Mouse (Mus musculus) embryonic facial prominence, embryonic 14.5 days (tissue): ENCODE results near the gene Igtp. TPM values are rescaled to one million over a fixed set of nuclear protein-coding genes. Genes with fewer than 3 reads are reported as not detected.
"Not testable (repeated sequence)": the region's sequence is repeated elsewhere in the genome, so short reads cannot be mapped to it uniquely, and the experiment has no call there.

Experiments
- ATAC-seq: fragments of 200-750 bp; cut with Nextera tagmentation; 2 replicates; pipeline ENCODE4 v1.8.0; 2017; ENCODE audit warnings: low read depth, moderate number of reproducible peaks, moderate TSS enrichment
- DNase-seq: peaks from one replicate; pipeline ENCODE4 v3.0.0-alpha.2; 2015; ENCODE audit warnings: low spot score
- H3K27ac ChIP-seq: fragments of 300-500 bp; sonication (generic); replicated peaks from 2 replicates; pipeline ENCODE4 v1.5.1; 2014; ENCODE audit warnings: low read depth, mild to moderate bottlenecking, low read length, moderate library complexity
- H3K27me3 ChIP-seq: fragments of 300-500 bp; sonication (generic); replicated peaks from 2 replicates; pipeline ENCODE4 v1.6.1; 2014; ENCODE audit warnings: low read length; ENCODE audit not compliant: control insufficient read depth, insufficient read depth
- H3K36me3 ChIP-seq: fragments of 300-500 bp; sonication (generic); 2 replicates; pipeline ENCODE4 v1.6.1; 2014; ENCODE audit warnings: low read length, mixed read lengths; ENCODE audit not compliant: control insufficient read depth, insufficient read depth
- H3K4me1 ChIP-seq: fragments of 300-500 bp; sonication (generic); 2 replicates; pipeline ENCODE4 v1.6.1; 2014; ENCODE audit warnings: antibody characterized with exemption, low read length; ENCODE audit not compliant: control insufficient read depth, insufficient read depth
- H3K4me2 ChIP-seq: fragments of 300-500 bp; sonication (generic); 2 replicates; pipeline ENCODE4 v1.6.1; 2014; ENCODE audit warnings: low read depth, mild to moderate bottlenecking, low read length, moderate library complexity, mixed read lengths
- H3K4me3 ChIP-seq: fragments of 300-500 bp; sonication (generic); 2 replicates; pipeline ENCODE4 v1.5.1; 2014; ENCODE audit warnings: low read depth, mild to moderate bottlenecking, low read length
- H3K9ac ChIP-seq: fragments of 300-500 bp; sonication (generic); 2 replicates; pipeline ENCODE4 v1.6.1; 2014; ENCODE audit warnings: low read depth, mild to moderate bottlenecking, low read length, moderate library complexity, mixed read lengths
- H3K9me3 ChIP-seq: fragments of 300-500 bp; sonication (generic); 2 replicates; pipeline ENCODE4 v1.6.1; 2016; ENCODE audit warnings: low read length; ENCODE audit not compliant: control insufficient read depth
- WGBS: fragments of 180-500 bp; shearing (Covaris S2); extraction: QIAGEN DNeasy Blood & Tissue Kit; methylation state at CpG from one replicate; pipeline ENCODE4 v1.1.7; 2014; 5-methylcytosine and 5-hydroxymethylcytosine counted together
- polyA plus RNA-seq: library from polyadenylated mRNA; unstranded; fragments of >200 nt; fragmentation: Nextera tagmentation; extraction: Ambion mirVana; gene quantifications from 2 replicates; pipeline ENCODE4 v1.2.1, GENCODE M21; 2014

Gene Igtp
- 10.5 and 16.7 TPM in 2 replicates for polyA plus RNA-seq

DNA sequence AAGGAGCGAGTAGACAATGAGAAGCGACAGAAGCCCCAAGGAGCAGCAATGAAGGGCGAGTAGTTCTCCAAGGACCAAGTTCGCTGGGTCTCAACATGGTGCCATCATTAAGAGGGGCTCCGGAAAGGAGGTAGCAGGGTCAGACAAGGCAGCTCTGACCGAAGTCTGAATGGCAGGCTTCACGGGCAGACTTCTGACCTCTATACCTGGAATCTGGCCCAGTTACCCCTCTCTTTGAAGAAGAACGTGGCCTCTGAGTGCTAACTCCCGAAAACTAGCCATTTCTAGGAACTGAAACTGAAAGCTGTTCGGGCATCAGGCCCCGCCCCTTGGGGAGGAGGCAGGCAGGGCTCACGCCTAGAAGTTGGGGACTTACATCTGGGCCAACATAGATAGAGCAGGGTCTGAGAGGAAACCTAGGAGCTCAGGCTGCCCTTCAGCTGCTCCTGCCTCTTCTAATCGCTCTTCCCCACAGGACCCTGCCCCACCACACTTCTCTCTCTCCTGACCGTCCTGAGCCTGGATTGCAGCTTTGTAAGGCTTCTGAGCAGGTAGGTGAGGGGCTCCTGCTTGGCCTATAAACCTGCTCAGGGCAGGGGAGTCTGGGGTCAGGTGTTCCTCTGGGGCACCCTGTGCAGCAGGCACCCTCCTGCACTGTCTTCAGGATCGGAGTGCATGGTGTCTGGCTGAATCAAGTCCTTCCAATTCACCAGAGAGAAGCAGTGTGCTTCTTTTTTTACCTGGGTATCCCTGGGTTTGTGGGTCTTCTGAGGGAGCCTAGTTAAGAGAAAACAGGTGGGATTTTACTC, at the start of gene Igtp, which contains the start of gene Irgm2:
Gene Igtp (plus strand): TSS at position 328 of the 809 bp plus-strand sequence.
Gene Irgm2 (plus strand): TSS at position 390 of the 809 bp plus-strand sequence.
- ATAC-seq: peak; percentile 86
- not testable (repeated sequence) for H3K27ac ChIP-seq

DNA sequence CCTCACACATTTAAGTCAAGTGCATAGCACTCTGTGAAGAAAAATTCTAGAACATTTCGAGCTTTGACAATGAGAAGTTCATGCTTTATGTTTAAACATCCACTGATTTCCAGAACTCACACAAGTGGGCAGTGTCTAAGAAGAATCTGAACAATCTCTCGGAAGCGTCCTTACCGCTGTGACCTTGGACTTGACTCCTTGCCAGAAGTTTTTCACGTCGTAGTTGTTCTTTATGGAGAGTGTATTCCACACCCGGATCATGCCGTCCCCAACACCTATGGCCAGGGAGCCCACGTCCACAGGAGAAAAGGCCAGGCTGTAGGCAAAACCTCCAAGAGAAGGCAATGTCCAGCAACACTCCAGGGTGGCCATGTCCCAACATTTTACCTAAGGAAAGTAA, 43.9 kb upstream of the Igtp start:
- Histone ChIP-seq H3K36me3 (peaks cover 81% of the 10 kb centered on the region), H3K27me3 (no peaks in the 10 kb centered on the region), H3K27ac (no peak overlapping the region), H3K9me3 (no peaks in the 10 kb centered on the region), H3K4me3 (no peak overlapping the region), H3K4me1 (no peaks in the 10 kb centered on the region), H3K9ac (no peak overlapping the region), H3K4me2 (no peak overlapping the region)
- 93% methylated on average over 9 of the region's 9 CpGs for WGBS
- no peak for ATAC-seq
- no peak for DNase-seq

More for the DNA sequence above, at the start of gene Igtp, which contains the start of gene Irgm2:
- H3K9me3 ChIP-seq, H3K36me3 ChIP-seq, H3K27me3 ChIP-seq, H3K4me1 ChIP-seq: not testable (repeated sequence)
- DNase-seq: peak; percentile 68
- peak within 1 kb of the TSS; percentile 63 for H3K4me3 ChIP-seq
- peak within 1 kb of the TSS; percentile 62 for H3K4me2 ChIP-seq
- H3K9ac ChIP-seq: peak within 1 kb of the TSS; percentile 56
- whole genome bisulfite sequencing: 14% methylated on average over 11 of the region's 15 CpGs

- no peak for DNase-seq
- Histone ChIP-seq H3K9ac (no peak overlapping the region), H3K9me3 (no peaks in the 10 kb centered on the region), H3K4me2 (no peak overlapping the region), H3K4me3 (no peak overlapping the region), H3K4me1 (no peaks in the 10 kb centered on the region), H3K27ac (no peak overlapping the region), H3K36me3 (peaks cover 83% of the 10 kb centered on the region), H3K27me3 (no peaks in the 10 kb centered on the region)
- no peak for ATAC-seq
- WGBS: 79% methylated on average over 3 of the region's 3 CpGs
Observed at GRCm38 (mm10) chr11:58156871-58157270, 42.5 kb upstream of the Igtp start.

GRCm38 (mm10) chr11:58165072-58165471, 34.3 kb upstream of the Igtp start:
- Histone ChIP-seq H3K27me3 (no peaks in the 10 kb centered on the region), H3K4me3 (no peak overlapping the region), H3K36me3 (peaks cover 58% of the 10 kb centered on the region), H3K4me2 (no peak overlapping the region), H3K27ac (no peak overlapping the region), H3K9me3 (no peaks in the 10 kb centered on the region), H3K9ac (no peak overlapping the region), H3K4me1 (0 out of 2 replicates have a peak, but pooled peaks cover 3% of the 10 kb centered on the region)
- ATAC-seq: no peak
- DNase-seq: no peak
- WGBS: 88% methylated on average over 2 of the region's 2 CpGs

DNA sequence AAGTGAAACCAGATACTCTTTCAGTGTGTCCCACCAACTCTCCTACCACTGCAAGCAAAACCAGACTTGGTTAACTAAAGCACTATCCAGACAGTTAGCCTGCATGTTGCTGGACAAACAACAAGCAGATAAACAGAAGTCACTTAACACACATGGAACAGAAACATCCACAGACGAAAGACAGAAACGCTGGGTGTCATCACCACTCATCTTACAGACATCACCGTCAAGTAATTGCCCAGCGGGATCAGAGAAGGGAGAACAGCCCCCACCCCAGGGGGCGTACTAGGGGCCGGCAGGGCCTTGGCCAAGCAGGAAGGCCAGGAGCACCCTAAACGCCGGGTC, 31.6 kb upstream of the Igtp start:
- H3K36me3 ChIP-seq: peaks cover 35% of the 10 kb centered on the region
- 0 out of 2 replicates have a peak overlapping the region, but pooled peaks have one; percentile 50 for H3K27ac ChIP-seq
- peak overlapping the region; percentile 77 for H3K4me3 ChIP-seq
- peak overlapping the region; percentile 79 for H3K9ac ChIP-seq
- no peak for DNase-seq
- ATAC-seq: no peak
- peak overlapping the region; percentile 80 for H3K4me2 ChIP-seq
- peaks cover 6% of the 10 kb centered on the region; the same call in 1 of the 2 replicates for H3K4me1 ChIP-seq
- no peaks in the 10 kb centered on the region for H3K9me3 ChIP-seq
- H3K27me3 ChIP-seq: no peaks in the 10 kb centered on the region
- WGBS: 0% methylated on average over 5 of the region's 8 CpGs

DNA sequence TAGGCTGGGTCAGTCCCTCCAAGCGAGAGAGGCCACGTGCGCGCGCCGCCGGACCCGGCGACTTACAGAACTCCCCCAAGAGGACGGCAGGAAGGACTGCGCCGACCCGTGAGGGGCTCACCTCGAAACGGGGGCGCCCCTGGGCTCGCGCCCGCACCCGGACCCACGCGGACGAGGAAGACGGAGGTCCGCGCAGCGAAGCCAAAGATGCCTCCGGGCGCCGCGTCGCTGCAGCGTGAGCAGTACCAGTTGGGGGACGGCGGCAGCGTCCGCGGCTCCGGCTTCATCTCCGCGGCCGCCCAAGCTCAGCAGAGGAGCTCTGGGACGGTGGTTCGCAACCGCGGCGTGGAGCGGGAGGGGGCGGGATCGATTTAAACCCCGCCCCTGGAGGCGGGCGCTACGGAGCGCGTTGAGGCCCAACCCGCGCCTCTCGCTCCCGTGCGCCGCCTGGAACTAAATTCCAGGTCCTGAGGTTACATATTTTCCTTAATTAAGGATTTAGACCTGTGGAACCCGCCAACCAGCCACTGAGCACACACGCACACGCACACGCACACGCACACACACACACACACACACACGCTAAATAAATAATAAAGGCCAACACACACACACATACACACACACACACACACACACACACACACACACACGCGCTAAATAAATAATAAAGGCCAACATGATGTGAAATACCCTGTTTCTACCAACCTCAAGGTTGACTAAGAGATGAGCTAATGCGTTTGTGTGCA, 31.0 kb upstream of the Igtp start, which contains the start of gene Gemin5:
Gene Gemin5 (minus strand): TSS at position 373 of the 749 bp plus-strand sequence.
- peak; percentile 88 for ATAC-seq
- WGBS: under 1% methylated on average over 48 of the region's 71 CpGs

DNA sequence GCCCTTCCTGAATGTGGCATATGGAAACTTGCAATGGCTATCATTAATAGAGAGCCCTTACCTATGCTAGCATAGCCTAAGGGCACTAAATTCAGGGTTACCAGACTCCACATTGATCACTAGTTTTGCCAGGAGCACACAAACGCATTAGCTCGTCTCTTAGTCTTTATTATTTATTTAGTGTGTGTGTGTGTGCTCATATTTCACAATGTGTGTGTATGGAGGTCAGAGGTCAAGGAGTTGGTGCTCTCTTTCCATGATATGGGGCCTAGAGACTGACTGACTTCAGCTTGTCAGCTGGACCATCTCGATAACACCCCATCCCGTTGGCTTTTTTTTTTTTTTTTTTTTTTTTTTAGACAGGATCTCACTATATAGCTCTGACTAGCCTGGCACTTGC, 29.7 kb upstream of the Igtp start:
- no peak overlapping the region for H3K4me3 ChIP-seq
- ATAC-seq: no peak
- 83% methylated on average over 4 of the region's 4 CpGs for WGBS

More for the DNA sequence above, 31.0 kb upstream of the Igtp start, which contains the start of gene Gemin5:
- H3K27ac ChIP-seq: peak within 1 kb of the TSS; percentile 50
- peak within 1 kb of the TSS; percentile 80 for H3K4me2 ChIP-seq
- peak within 1 kb of the TSS; percentile 77 for H3K4me3 ChIP-seq
- DNase-seq: peak; percentile 87
- peak within 1 kb of the TSS; percentile 79 for H3K9ac ChIP-seq
- H3K9me3 ChIP-seq: no peaks in the 10 kb centered on the region
- H3K27me3 ChIP-seq: no peaks in the 10 kb centered on the region
- peaks cover 6% of the 10 kb centered on the region; the same call in 1 of the 2 replicates for H3K4me1 ChIP-seq
- H3K36me3 ChIP-seq: peaks cover 34% of the 10 kb centered on the region

GRCm38 (mm10) chr11:58171459-58172091, 27.8 kb upstream of the Igtp start, which contains the start of gene Mrpl22:
Gene Mrpl22, plus strand, starts transcription at chr11:58171661.
- ATAC-seq: peak; percentile 84
- H3K4me3 ChIP-seq: peak within 1 kb of the TSS; percentile 60
- DNase-seq: peak; percentile 97
- no peaks in the 10 kb centered on the region for H3K27me3 ChIP-seq
- peak within 1 kb of the TSS; percentile 80 for H3K9ac ChIP-seq
- peak within 1 kb of the TSS; percentile 81 for H3K4me2 ChIP-seq
- H3K36me3 ChIP-seq: peaks cover 37% of the 10 kb centered on the region
- peaks cover 6% of the 10 kb centered on the region; the same call in 1 of the 2 replicates for H3K4me1 ChIP-seq
- no peaks in the 10 kb centered on the region for H3K9me3 ChIP-seq
- peak within 1 kb of the TSS; percentile 67 for H3K27ac ChIP-seq
- under 1% methylated on average over 32 of the region's 34 CpGs for WGBS

More for the DNA sequence above, 29.7 kb upstream of the Igtp start:
- H3K9me3 ChIP-seq: no peaks in the 10 kb centered on the region
- peaks cover 35% of the 10 kb centered on the region for H3K36me3 ChIP-seq
- H3K4me1 ChIP-seq: peaks cover 6% of the 10 kb centered on the region; the same call in 1 of the 2 replicates
- DNase-seq: no peak
- H3K27me3 ChIP-seq: no peaks in the 10 kb centered on the region
- H3K9ac ChIP-seq: no peak overlapping the region
- no peak overlapping the region for H3K4me2 ChIP-seq
- no peak overlapping the region for H3K27ac ChIP-seq
